Mouse (Mus musculus): ENCODE data around the gene Cldnd1.

Gene Cldnd1

DNA sequence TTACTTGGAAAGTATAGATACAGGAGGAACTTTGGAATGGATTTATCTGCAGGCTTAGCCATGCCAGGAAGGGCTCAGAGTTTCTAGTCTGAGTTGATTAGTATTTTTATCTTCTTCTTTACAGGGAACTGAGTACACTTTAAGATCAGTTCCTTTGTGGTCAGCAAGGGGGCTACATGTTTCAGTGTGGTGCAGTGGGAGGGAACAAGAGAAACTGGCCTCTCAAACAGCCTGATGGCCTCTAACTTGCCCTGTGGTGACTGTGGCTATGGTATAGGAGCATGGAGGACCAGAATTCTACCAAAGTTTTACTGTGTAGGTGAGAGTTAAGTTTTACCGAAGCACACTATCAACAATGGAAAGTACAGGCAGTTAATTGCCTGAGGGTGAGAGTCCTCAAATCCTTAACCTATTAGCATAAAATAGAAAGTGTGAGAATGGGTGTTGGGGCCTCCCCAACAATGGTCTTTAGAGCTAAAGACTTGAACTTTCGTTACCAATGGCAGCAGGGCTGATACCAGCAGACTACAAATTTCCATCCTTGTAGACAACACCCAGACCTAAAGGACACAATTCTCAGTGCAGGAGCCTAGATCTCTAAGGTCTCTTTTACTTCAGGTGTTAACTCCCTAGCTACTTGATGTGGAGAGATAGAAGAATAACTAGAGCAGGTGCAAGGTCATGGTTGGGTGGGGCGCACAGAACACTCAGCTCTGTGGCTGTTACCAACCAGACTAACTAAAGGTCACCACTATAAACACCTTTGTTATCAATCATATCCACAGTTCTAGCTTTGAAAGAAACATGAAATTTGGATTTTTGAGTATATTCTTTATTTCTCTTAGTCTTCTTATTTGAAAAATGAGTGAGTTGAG lies 18.9 kb upstream of the Cldnd1 start:
- DNase-seq (ENCODE audit: extremely low read depth, low read depth, low spot score), result no peak

DNA sequence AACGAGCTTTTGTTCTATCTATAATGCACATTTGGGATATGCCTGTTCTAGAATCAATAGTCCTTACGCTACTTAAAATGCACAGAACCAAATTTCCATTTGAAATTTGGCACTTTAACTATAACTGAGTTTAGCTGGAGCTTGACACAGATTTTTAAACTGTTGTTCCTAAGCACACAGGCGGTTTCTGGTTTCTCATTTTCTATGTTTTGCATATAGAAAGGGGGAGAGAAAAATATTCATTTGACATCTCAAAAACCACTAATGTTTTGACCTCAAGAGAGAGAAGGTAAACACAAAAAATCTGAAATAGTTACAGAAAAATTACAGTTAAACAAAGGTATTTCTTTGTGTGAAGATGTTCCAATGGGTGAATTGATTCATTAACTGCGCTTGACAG lies 18.2 kb upstream of the Cldnd1 start:
- DNase-seq (ENCODE audit: extremely low read depth, low read depth, low spot score), result no peak

DNA sequence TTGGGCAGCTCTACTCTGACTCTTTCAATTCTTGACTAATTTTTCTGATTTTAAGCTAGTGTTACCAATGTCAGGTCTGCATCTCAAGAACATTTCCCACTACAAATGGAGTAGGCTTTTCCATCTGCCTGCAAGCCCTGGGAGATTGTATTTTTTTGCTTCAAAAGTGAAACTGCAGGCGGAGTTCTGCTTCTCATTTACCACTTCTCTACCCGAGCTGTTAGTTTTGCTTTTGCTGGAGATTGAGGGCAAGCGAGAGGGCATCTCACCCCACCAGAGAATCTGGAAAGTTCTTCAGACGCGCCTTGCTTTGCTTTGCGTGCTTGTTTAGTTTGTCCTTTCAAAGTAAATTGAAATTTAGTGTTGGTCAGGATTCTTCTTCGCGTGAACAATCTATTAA lies 15.5 kb upstream of the Cldnd1 start:
- DNase-seq (ENCODE audit: extremely low read depth, low read depth, low spot score), result no peak

DNA sequence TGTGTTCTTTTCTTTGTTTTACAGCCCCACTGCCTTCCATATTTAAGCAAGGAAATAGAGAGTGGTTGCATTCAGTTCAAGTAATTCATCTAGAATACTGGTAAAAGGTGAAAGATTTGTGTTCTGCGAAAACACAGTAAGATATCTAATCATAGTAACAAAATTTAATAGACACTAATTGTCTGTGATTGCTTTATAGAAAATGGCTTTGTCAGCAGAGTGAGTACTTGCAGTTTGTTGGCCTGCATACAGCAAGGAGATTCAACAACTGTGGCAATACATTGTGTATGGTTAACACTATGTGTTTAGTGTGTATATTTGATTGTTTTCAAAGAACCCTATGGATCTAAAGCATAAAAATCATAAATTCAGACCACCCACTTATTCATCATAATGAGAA lies 14.6 kb upstream of the Cldnd1 start:
- DNase-seq (ENCODE audit: extremely low read depth, low read depth, low spot score), result no peak

DNA sequence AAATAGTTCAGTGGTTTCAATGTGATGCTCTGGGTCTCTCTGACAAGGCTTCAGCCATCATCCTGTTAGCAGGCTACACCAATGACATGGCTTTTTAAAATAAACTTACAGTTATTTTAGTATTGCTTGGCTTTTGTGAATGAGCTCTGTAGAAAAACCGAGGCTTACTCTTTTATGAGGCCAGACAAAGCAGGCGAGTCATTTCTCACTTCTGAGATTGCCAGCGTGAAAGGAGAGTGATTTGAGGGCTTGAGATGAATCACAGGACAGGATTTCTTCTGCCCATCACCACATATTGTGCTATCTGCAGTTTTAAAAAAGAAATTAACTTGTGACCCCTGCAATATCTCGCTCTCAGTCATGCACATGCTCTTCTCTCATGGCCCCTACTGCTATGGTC lies 12.7 kb upstream of the Cldnd1 start:
- no peak for DNase-seq (ENCODE audit: extremely low read depth, low read depth, low spot score)

DNA sequence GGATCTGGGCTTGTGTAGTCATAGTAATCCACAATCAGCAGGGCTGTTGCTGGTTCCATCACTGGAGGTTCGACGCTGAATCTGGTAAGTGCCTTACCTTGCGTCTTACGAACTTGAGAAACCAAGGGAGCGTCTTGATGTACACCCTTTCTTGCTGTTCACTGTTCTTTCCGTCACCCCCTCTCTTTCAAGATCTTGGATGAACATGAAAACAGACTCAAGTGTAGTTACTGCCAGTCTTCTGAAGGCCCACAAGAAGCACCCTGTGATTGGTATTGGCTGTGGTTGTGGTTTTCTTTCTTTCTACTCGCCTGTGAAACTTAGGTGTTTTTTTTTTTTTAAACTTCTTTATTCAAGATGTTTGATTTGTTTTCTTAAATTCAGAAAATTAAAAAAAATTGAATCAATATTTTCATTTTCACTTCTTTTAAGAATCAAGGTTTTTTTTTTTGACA lies 9.0 kb upstream of the Cldnd1 start, which contains the start of gene Gpr15:
TSS of gene Gpr15 (minus strand) at position 405 of the 455 bp plus-strand sequence.
- no peak for DNase-seq (ENCODE audit: extremely low read depth, low read depth, low spot score)

DNA sequence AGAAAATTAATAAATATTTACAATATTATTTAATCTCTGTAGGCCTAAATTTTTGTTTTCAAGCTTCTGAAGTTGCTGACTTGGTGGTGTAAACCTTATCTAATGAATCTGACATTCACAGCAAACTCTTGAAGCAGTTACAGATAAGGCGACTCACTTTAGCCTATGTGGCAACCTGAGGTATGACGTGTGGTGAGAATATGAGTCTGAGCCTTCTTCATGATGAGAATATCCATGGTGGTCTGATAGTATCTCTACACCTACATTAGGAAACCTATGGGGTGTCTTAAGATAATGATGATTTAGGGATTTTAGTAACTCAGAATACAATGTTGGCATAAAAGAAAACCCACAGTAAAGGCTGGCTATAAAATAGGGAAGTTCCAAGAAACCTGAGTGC lies 5.4 kb upstream of the Cldnd1 start:
- DNase-seq (ENCODE audit: extremely low read depth, low read depth, low spot score), result no peak

DNA sequence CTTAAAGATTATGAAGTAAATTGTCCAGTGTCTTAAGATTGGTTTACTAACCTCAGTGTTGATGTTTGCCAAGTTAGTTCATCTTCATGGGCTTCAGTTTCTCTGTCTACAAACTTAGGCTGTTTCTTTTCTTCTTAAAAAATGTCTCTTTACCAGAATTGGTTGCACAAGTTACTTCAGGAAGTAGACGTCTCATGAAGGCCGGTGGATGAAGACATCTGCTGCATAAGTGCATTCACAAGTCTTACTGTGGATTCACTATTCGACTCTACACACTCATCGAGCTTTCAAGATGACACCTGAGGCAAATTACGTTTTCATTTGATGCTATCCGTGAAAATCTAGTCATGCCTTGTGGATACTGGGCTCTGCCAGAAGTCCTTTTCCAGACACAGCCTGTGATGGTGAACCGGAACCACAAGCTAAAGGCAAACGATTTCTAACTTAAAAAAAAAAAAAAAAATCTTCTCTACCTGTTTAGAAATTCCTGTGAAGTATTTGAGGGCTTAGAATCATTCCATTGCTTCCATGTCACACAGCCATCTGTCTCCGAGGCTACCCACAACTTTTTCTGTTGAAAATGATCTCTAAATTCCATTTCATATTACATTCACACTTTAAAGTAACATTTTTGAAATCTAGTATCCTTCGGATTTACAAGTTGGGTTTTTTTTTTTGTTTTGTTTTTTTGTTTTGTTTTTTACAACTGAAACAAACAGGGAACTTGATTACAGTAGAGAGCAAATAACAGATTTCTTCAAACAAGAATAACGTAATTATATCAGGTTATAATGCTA lies 832 bp upstream of the Cldnd1 start:
- DNase-seq (ENCODE audit: extremely low read depth, low read depth, low spot score), result no peak

DNA sequence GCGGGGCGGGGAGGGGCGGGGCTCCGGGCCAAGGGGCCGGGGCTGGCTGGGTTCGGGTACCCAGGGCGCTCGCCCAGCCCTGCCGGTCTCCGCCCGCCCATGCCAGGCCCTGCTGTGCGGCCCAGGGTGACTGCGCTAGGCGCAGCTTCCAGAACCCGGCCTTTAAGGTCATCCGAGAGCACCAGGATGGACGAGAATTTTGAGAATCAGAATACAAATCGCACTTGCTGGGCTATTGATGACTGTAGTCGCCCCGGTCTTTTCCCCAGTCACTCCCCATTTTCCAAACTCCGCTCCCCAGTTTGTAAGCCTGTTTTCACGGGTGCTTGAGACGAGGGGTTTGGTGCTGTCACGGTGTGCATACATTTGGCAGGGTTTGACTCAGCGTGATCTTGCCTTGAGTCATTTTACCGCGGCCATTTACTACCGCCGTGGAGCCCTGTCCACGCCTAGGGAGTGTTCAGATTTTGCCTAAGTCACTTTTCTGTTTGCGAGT lies 514 bp downstream of the Cldnd1 start:
- DNase-seq (ENCODE audit: extremely low read depth, low read depth, low spot score), result no peak

DNA sequence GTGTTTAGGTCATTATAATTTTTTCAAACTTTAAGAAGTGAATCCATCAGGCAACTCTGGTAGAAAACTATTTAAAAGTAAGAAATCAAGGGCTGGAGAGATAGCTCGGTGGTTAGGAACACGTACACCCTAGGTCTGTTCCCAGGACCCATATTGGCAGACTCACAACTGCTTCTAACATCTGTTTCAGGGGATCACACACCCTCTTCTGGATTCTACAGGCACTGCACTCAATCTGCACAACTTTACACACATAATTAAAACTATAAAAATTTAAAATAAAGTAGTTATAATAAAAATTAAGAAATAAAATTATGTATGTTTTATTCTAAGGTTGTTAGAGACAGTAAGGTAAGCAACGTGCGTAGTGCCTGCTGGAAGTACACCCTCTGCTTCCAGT lies 10.5 kb downstream of the Cldnd1 start:
- no peak for DNase-seq (ENCODE audit: extremely low read depth, low read depth, low spot score)

DNA sequence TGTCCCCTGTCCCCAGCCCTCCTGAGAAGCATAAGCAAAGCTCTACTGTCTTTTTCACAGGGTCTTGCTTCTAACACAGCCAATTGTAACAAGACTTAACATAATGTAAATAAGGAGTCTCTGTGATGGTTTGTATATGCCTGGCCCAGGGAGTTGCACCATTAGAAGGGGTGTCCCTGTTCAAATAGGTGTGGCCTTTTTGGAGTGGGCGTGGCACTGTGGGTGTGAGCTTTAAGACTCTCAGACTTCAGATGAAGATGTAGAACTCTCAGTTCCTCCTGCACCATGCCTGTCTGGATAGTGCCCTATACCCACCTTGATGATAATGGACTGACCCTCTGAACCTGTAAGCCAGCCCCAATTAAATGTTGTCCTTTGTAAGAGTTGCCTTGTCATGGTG lies 11.1 kb downstream of the Cldnd1 start:
- DNase-seq (ENCODE audit: extremely low read depth, low read depth, low spot score), result no peak

DNA sequence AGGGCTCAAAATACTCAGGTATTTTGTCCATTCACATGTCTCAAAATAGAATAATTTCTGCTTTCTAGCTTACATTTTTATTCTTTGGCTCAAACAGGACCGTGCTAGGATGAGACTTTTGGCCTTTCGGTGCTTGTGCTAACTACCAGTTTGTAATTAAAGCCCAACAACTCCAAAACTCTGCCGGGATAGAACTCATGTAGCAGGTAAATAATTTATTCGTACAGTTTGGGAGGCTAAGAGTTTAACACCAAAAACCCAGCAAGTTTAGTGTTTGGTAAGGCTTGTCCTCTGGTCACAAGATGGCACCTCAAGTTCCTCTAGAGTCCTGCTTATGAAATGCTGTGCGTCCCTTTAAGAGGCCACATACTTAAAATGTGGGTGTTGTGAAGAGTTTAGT lies 13.0 kb downstream of the Cldnd1 start:
- DNase-seq (ENCODE audit: extremely low read depth, low read depth, low spot score), result no peak

DNA sequence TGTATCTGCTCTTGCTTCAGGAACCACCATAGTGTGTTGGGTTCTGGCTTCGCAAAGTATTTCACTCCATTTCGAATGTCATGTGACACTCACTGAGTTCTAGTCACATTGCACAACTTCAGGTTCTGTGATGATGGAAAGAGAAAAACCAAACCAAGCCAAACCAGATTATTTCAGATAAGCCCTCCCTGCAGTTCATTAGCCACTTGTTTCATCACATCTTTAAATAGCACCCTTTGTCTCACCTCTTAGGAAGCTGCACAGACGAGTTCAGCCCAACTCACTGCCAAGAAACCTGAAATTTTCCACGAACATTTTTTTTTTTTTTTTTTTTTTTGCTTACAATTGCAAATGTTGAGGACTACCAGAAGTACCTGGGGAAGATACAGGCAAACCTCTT lies 19.0 kb downstream of the Cldnd1 start:
- peak; percentile 95 for DNase-seq (ENCODE audit: extremely low read depth, low read depth, low spot score)

DNA sequence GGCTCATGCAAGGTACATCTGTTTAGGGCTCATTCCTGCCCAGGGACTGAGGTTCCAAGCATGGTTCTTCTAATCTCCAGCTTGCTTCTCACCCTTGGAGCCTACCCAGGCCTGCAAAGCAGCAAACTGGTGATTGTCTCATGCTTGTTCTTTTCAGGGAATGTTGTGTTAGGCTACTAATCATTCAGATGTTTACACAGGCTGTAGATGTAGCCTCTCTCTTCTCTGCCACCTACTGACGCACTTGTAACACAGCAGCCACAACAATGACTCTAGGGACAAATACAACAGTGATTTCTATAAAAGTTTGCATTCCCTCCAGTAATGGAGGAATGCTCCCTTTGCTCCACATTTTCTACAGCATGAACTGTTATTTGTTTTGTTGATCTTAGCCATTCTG lies 23.6 kb downstream of the Cldnd1 start:
- no peak for DNase-seq (ENCODE audit: extremely low read depth, low read depth, low spot score)

DNA sequence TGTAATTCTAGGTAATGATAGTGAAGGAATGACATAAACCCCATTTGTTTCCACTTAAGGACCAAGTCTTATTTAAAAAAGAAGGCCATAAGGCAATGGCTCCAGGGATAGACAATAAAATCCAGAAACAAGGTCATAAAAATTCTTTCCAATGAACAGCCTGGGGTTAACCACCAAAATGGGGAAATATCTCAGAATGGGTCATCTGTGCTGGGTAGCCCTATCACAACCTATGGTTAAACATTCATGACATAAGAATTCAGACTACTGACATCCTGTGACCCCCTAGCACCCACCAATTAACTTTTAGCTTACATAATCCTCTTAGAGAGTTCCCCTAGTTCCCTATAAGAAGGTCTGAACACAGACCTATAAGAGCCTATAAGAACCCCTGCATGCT lies 28.5 kb downstream of the Cldnd1 start:
- no peak for DNase-seq (ENCODE audit: extremely low read depth, low read depth, low spot score)

DNA sequence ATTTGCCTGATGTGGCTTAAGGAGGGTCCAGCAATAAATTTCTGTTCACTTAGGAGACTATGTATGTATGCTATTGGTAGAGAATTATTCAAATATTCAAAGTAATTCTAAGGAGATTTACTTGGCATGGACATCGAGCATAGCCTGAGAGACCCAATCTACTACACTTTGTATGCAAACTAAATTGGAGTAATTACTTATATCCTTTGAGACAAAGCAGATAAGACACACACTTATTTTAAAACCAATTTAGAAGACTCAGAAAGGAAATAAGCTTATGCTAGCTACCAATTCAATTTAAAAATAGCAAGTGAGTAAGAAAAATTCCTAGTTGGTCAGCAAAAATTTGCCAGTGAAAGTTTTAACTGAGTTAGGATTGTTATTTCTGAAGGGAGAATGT lies 35.4 kb downstream of the Cldnd1 start, which contains the start of gene Olfr172:
TSS of gene Olfr172 (minus strand) at position 101 of the 400 bp plus-strand sequence.
- no peak for DNase-seq (ENCODE audit: extremely low read depth, low read depth, low spot score)
